Mouse (Mus musculus) neural tube, embryonic 11.5 days (tissue): ENCODE results near the gene Tagln3. TPM values are rescaled to one million over a fixed set of nuclear protein-coding genes. Genes with fewer than 3 reads are reported as not detected.

Experiments used
- ATAC-seq: fragments of 200-750 bp; cut with Nextera tagmentation; 2 replicates; pipeline ENCODE4 v1.8.0; 2017; ENCODE audit warnings: moderate number of reproducible peaks, mild to moderate bottlenecking, moderate TSS enrichment, moderate library complexity; ENCODE audit not compliant: insufficient read depth, low FRiP score, low TSS enrichment
- DNase-seq: peaks from one replicate; pipeline ENCODE4 v3.0.0-alpha.2; 2015; ENCODE audit warnings: low spot score
- H3K27ac ChIP-seq: fragments of 300-500 bp; sonication (generic); 2 replicates; pipeline ENCODE4 v1.5.1; 2014; ENCODE audit warnings: low read depth, mild to moderate bottlenecking, low read length
- H3K27me3 ChIP-seq: fragments of 300-500 bp; sonication (generic); 2 replicates; pipeline ENCODE4 v1.6.1; 2014; ENCODE audit warnings: mild to moderate bottlenecking, low read length, mixed read lengths; ENCODE audit not compliant: control insufficient read depth, insufficient read depth
- H3K36me3 ChIP-seq: fragments of 300-500 bp; sonication (generic); 2 replicates; pipeline ENCODE4 v1.6.1; 2014; ENCODE audit warnings: mild to moderate bottlenecking, low read length, moderate library complexity, mixed read lengths; ENCODE audit not compliant: control insufficient read depth, insufficient read depth
- H3K4me1 ChIP-seq: fragments of 300-500 bp; sonication (generic); 2 replicates; pipeline ENCODE4 v1.6.1; 2014; ENCODE audit warnings: low read length, mixed read lengths; ENCODE audit not compliant: control insufficient read depth, insufficient read depth
- H3K4me2 ChIP-seq: fragments of 300-500 bp; sonication (generic); 2 replicates; pipeline ENCODE4 v1.6.1; 2014; ENCODE audit warnings: low read depth, mild to moderate bottlenecking, moderate library complexity
- H3K4me3 ChIP-seq: fragments of 300-500 bp; sonication (generic); 2 replicates; pipeline ENCODE4 v1.5.1; 2014; ENCODE audit warnings: low read depth, low read length
- H3K9ac ChIP-seq: fragments of 300-500 bp; sonication (generic); 2 replicates; pipeline ENCODE4 v1.6.1; 2014; ENCODE audit warnings: mild to moderate bottlenecking, low read length
- H3K9me3 ChIP-seq: fragments of 300-500 bp; sonication (generic); 2 replicates; pipeline ENCODE4 v1.6.1; 2016; ENCODE audit warnings: low read length; ENCODE audit not compliant: control insufficient read depth
- WGBS: fragments of 180-500 bp; shearing (Covaris S2); extraction: QIAGEN DNeasy Blood & Tissue Kit; methylation state at CpG from one replicate; pipeline ENCODE4 v1.1.7; 2014; 5-methylcytosine and 5-hydroxymethylcytosine counted together
- polyA plus RNA-seq: library from polyadenylated mRNA; unstranded; fragments of >200 nt; fragmentation: Nextera tagmentation; extraction: Ambion mirVana; gene quantifications from 2 replicates; pipeline ENCODE4 v1.2.1, GENCODE M21; 2014

Tagln3 gene
- polyA plus RNA-seq, 1 experiment from 2014 or later: 470 TPM

DNA sequence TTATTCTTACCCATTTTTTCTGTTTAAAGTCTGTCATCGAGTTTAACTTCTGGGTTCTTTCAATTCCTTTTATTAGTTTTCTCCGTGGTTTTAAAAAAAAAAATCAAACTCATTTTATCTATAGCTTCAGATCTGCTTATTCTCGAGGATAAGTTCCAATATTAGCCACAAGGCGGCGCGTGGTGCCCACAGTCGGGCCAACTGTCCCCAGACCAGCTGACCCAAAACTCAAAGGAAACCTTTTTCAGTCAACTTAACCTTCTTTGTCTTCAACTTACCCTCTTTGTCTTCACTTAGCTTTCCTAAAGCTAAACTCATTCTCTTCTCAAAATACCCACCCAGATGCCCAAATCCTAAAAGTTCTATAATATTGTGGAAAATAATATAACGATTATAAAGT, 39.6 kb downstream of the Tagln3 start:
- Histone ChIP-seq H3K4me2 (no peak overlapping the region), H3K27me3 (no peaks in the 10 kb centered on the region), H3K27ac (no peak overlapping the region), H3K4me1 (no peaks in the 10 kb centered on the region), H3K4me3 (no peak overlapping the region), H3K9me3 (no peaks in the 10 kb centered on the region), H3K36me3 (no peaks in the 10 kb centered on the region), H3K9ac (no peak overlapping the region)
- 14% methylated on average over 8 of the region's 8 CpGs for WGBS
- DNase-seq (peak; percentile 57), ATAC-seq (no peak; the same call in 1 of the 2 replicates)

DNA sequence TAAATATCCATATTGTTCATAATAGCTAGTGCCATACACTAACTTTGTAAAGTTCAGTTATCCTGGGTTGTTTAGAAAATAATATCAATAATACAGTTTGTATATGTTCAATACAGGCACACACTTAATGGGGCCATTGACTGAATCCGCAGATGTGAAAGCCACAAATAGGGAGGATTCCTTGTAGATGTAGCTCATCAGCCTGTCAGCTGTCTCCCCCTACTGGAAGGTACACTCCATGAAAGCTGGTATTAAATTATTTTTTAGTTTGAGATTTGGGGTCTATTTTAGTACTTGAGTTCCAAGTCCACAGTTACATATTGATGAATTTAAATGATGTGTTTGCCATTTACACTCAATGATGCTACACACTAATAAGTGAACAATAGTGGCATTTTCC, 47.9 kb downstream of the Tagln3 start:
- H3K9ac ChIP-seq: no peak overlapping the region
- no peaks in the 10 kb centered on the region for H3K36me3 ChIP-seq
- no peak overlapping the region for H3K4me2 ChIP-seq
- no peak for DNase-seq
- no peak overlapping the region for H3K27ac ChIP-seq
- WGBS: 65% methylated on average over 1 of the region's 1 CpGs
- ATAC-seq: no peak
- H3K4me3 ChIP-seq: no peak overlapping the region
- no peaks in the 10 kb centered on the region for H3K27me3 ChIP-seq
- no peaks in the 10 kb centered on the region for H3K9me3 ChIP-seq
- H3K4me1 ChIP-seq: no peaks in the 10 kb centered on the region

DNA sequence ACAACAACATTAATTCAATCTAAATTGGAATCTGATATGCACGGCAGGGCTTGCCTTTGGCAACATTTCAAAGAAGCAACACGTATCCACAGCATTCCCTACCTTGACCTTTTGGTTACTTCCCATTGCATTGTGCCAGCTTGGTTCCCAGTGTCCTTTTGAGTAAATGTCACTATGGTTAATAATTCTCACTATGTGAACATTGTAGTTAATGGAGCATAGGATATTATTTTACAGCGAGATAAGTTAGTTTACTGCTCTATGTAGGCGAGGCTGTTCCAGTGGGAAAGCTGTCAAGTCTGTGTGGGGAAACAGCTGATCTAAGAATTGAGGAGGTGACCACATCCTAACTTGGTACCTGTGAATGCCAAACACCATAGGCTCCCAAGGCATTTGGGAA, 54.4 kb downstream of the Tagln3 start:
- no peak overlapping the region for H3K4me3 ChIP-seq
- no peaks in the 10 kb centered on the region for H3K9me3 ChIP-seq
- ATAC-seq (no peak), DNase-seq (no peak)
- no peaks in the 10 kb centered on the region for H3K36me3 ChIP-seq
- no peaks in the 10 kb centered on the region for H3K27me3 ChIP-seq
- no peaks in the 10 kb centered on the region for H3K4me1 ChIP-seq
- WGBS: 77% methylated on average over 4 of the region's 4 CpGs
- H3K4me2 ChIP-seq: no peak overlapping the region
- H3K9ac ChIP-seq: no peak overlapping the region
- H3K27ac ChIP-seq: no peak overlapping the region

DNA sequence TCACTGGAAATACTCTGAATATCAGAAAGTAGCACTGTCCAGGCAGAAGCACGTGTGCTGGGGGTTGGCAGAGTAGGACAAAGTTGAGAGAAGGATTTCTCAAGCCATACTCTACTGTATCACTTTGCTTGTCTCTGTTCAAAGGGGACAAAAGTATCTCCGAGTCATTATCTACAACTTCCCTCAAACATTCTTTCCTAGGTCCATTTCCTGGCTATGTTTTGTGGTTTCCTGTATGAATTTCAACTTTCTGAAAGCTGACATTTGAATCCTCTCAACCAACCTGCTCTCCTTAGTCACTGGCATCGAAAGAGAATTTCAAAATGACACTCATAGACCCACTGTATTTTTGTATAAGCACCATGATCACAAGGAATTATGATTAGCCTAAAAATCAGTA, 56.2 kb downstream of the Tagln3 start:
- Histone ChIP-seq H3K4me1 (no peaks in the 10 kb centered on the region), H3K27ac (no peak overlapping the region), H3K9ac (no peak overlapping the region), H3K36me3 (no peaks in the 10 kb centered on the region), H3K4me3 (no peak overlapping the region), H3K27me3 (no peaks in the 10 kb centered on the region), H3K9me3 (no peaks in the 10 kb centered on the region), H3K4me2 (no peak overlapping the region)
- ATAC-seq (no peak), DNase-seq (no peak)
- 83% methylated on average over 3 of the region's 3 CpGs for WGBS

DNA sequence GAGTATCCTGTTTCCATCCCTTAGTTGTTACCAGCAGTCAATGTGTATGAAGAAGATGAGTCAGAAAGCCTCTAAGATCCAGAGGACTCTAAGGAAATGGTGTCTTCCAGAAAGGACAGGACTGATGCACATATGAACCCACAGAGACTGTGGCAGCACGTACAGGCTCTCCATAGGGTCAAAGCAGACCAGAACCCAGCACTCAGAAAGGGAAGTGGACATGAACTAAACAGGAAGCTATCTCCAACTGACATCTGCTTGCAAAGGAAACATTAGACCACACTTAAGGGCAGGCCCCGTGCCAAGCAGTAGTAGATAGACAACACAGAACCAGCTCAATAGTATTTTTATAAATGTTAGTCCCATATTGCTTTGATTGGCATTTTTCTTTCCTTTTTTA, 58.3 kb downstream of the Tagln3 start:
- Histone ChIP-seq H3K27me3 (no peaks in the 10 kb centered on the region), H3K4me3 (no peak overlapping the region), H3K36me3 (no peaks in the 10 kb centered on the region), H3K4me1 (no peaks in the 10 kb centered on the region), H3K4me2 (no peak overlapping the region), H3K27ac (no peak overlapping the region), H3K9me3 (no peaks in the 10 kb centered on the region), H3K9ac (no peak overlapping the region)
- DNase-seq (no peak), ATAC-seq (no peak)
- 82% methylated on average over 2 of the region's 2 CpGs for WGBS

DNA sequence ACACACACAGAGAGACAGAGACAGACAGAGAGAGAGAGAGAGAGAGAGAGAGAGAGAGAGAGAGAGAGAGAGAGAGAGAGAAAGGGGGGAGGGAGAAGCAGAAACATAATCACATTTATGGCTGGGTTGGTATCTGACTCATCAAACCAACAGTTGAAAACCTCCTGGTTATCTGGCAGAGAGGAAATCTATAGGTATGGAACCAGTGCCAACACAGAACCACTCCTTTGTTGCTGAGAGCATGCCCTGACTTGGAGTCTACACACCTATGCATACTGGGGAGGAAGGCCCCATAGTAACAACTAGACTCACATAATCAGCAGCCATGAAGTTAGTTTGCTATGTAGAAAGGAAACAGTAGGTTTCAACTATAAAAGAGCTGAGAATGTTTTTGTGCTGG, 62.0 kb downstream of the Tagln3 start:
- no peak overlapping the region for H3K27ac ChIP-seq
- H3K36me3 ChIP-seq: no peaks in the 10 kb centered on the region
- no peaks in the 10 kb centered on the region for H3K4me1 ChIP-seq
- H3K9ac ChIP-seq: no peak overlapping the region
- H3K4me2 ChIP-seq: no peak overlapping the region
- no peak overlapping the region for H3K4me3 ChIP-seq
- no peak for DNase-seq
- no peaks in the 10 kb centered on the region for H3K27me3 ChIP-seq
- ATAC-seq: no peak
- no peaks in the 10 kb centered on the region for H3K9me3 ChIP-seq

Other genes starting within 250 kb of the Tagln3 start
- not detected in 2 replicates for gene Gm609, start 231.6 kb downstream of the Tagln3 start, polyA plus RNA-seq
- gene Gm17783, start 192.6 kb downstream of the Tagln3 start, polyA plus RNA-seq: not detected in 2 replicates
- gene Slc9c1, start 189.3 kb downstream of the Tagln3 start, polyA plus RNA-seq: not detected in 2 replicates
- 0.12 and 0.24 TPM in 2 replicates for gene Gcsam, start 114.2 kb downstream of the Tagln3 start, polyA plus RNA-seq
- 0.28 TPM in 1 of 2 replicates, not detected in the other for gene BC016579, start 70.5 kb downstream of the Tagln3 start, polyA plus RNA-seq
- gene Tmprss7, start 30.9 kb downstream of the Tagln3 start, polyA plus RNA-seq: 0.41 and 0.58 TPM in 2 replicates
- gene Abhd10, start 18.3 kb upstream of the Tagln3 start, polyA plus RNA-seq: 43.2 and 48.8 TPM in 2 replicates
- 31.4 and 32.6 TPM in 2 replicates for gene Phldb2, start 229.0 kb upstream of the Tagln3 start, polyA plus RNA-seq